Mouse (Mus musculus) embryonic facial prominence, embryonic 14.5 days (tissue): ENCODE measurements around the gene Edn1. TPM values are rescaled to one million over a fixed set of nuclear protein-coding genes. Genes with fewer than 3 reads are reported as not detected.

Experiments used
- ATAC-seq: fragments of 200-750 bp; cut with Nextera tagmentation; 2 replicates; pipeline ENCODE4 v1.8.0; 2017; ENCODE audit warnings: low read depth, moderate number of reproducible peaks, moderate TSS enrichment
- DNase-seq: peaks from one replicate; pipeline ENCODE4 v3.0.0-alpha.2; 2015; ENCODE audit warnings: low spot score
- H3K27ac ChIP-seq: fragments of 300-500 bp; sonication (generic); replicated peaks from 2 replicates; pipeline ENCODE4 v1.5.1; 2014; ENCODE audit warnings: low read depth, mild to moderate bottlenecking, low read length, moderate library complexity
- H3K27me3 ChIP-seq: fragments of 300-500 bp; sonication (generic); replicated peaks from 2 replicates; pipeline ENCODE4 v1.6.1; 2014; ENCODE audit warnings: low read length; ENCODE audit not compliant: control insufficient read depth, insufficient read depth
- H3K36me3 ChIP-seq: fragments of 300-500 bp; sonication (generic); 2 replicates; pipeline ENCODE4 v1.6.1; 2014; ENCODE audit warnings: low read length, mixed read lengths; ENCODE audit not compliant: control insufficient read depth, insufficient read depth
- H3K4me1 ChIP-seq: fragments of 300-500 bp; sonication (generic); 2 replicates; pipeline ENCODE4 v1.6.1; 2014; ENCODE audit warnings: antibody characterized with exemption, low read length; ENCODE audit not compliant: control insufficient read depth, insufficient read depth
- H3K4me2 ChIP-seq: fragments of 300-500 bp; sonication (generic); 2 replicates; pipeline ENCODE4 v1.6.1; 2014; ENCODE audit warnings: low read depth, mild to moderate bottlenecking, low read length, moderate library complexity, mixed read lengths
- H3K4me3 ChIP-seq: fragments of 300-500 bp; sonication (generic); 2 replicates; pipeline ENCODE4 v1.5.1; 2014; ENCODE audit warnings: low read depth, mild to moderate bottlenecking, low read length
- H3K9ac ChIP-seq: fragments of 300-500 bp; sonication (generic); 2 replicates; pipeline ENCODE4 v1.6.1; 2014; ENCODE audit warnings: low read depth, mild to moderate bottlenecking, low read length, moderate library complexity, mixed read lengths
- H3K9me3 ChIP-seq: fragments of 300-500 bp; sonication (generic); 2 replicates; pipeline ENCODE4 v1.6.1; 2016; ENCODE audit warnings: low read length; ENCODE audit not compliant: control insufficient read depth
- WGBS: fragments of 180-500 bp; shearing (Covaris S2); extraction: QIAGEN DNeasy Blood & Tissue Kit; methylation state at CpG from one replicate; pipeline ENCODE4 v1.1.7; 2014; 5-methylcytosine and 5-hydroxymethylcytosine counted together
- polyA plus RNA-seq: library from polyadenylated mRNA; unstranded; fragments of >200 nt; fragmentation: Nextera tagmentation; extraction: Ambion mirVana; gene quantifications from 2 replicates; pipeline ENCODE4 v1.2.1, GENCODE M21; 2014

The Edn1 gene
- polyA plus RNA-seq, 1 experiment from 2014 or later = 2.4 TPM

GRCm38 (mm10) chr13:42306870-42307800 lies 5.9 kb downstream of the Edn1 start:
- Histone ChIP-seq H3K9me3 (no peaks in the 10 kb centered on the region), H3K4me3 (no peak overlapping the region), H3K9ac (no peak overlapping the region), H3K27me3 (peaks cover 14% of the 10 kb centered on the region), H3K27ac (no peak overlapping the region), H3K36me3 (no peaks in the 10 kb centered on the region), H3K4me1 (peaks cover 11% of the 10 kb centered on the region; the same call in 1 of the 2 replicates), H3K4me2 (0 out of 2 replicates have a peak overlapping the region, but pooled peaks have one; percentile 2)
- ATAC-seq (no peak), DNase-seq (peak; percentile 54)
- WGBS = 50% methylated on average over 14 of the region's 14 CpGs

GRCm38 (mm10) chr13:42308368-42309103 lies 7.3 kb downstream of the Edn1 start:
- Histone ChIP-seq H3K36me3 (no peaks in the 10 kb centered on the region), H3K9ac (no peak overlapping the region), H3K9me3 (no peaks in the 10 kb centered on the region), H3K27me3 (no peaks in the 10 kb centered on the region), H3K4me1 (peaks cover 11% of the 10 kb centered on the region; the same call in 1 of the 2 replicates), H3K4me3 (no peak overlapping the region), H3K27ac (no peak overlapping the region), H3K4me2 (no peak overlapping the region)
- ATAC-seq = no peak; the same call in 1 of the 2 replicates
- WGBS = 65% methylated on average over 16 of the region's 16 CpGs
- peak; percentile 52 for DNase-seq

- DNase-seq (peak; percentile 74), ATAC-seq (no peak)
- Histone ChIP-seq H3K27ac (no peak overlapping the region), H3K4me2 (no peak overlapping the region), H3K4me1 (peaks cover 11% of the 10 kb centered on the region; the same call in 1 of the 2 replicates), H3K27me3 (no peaks in the 10 kb centered on the region), H3K36me3 (no peaks in the 10 kb centered on the region), H3K9ac (no peak overlapping the region), H3K9me3 (no peaks in the 10 kb centered on the region), H3K4me3 (no peak overlapping the region)
- WGBS = 16% methylated on average over 11 of the region's 11 CpGs
These were observed 8.5 kb downstream of the Edn1 start for GRCm38 (mm10) chr13:42309804-42310203.

GRCm38 (mm10) chr13:42315628-42316027 lies 14.4 kb downstream of the Edn1 start:
- Histone ChIP-seq H3K36me3 (no peaks in the 10 kb centered on the region), H3K4me2 (no peak overlapping the region), H3K4me3 (no peak overlapping the region), H3K9me3 (no peaks in the 10 kb centered on the region), H3K9ac (no peak overlapping the region), H3K27me3 (no peaks in the 10 kb centered on the region), H3K4me1 (no peaks in the 10 kb centered on the region), H3K27ac (no peak overlapping the region)
- ATAC-seq = no peak
- no peak for DNase-seq
- 60% methylated on average over 1 of the region's 1 CpGs for WGBS

GRCm38 (mm10) chr13:42317808-42318207 lies 16.5 kb downstream of the Edn1 start:
- WGBS = 89% methylated on average over 4 of the region's 4 CpGs

GRCm38 (mm10) chr13:42328576-42328975 lies 27.3 kb downstream of the Edn1 start:
- Histone ChIP-seq H3K4me3 (no peak overlapping the region), H3K4me2 (no peak overlapping the region), H3K36me3 (no peaks in the 10 kb centered on the region), H3K27ac (no peak overlapping the region), H3K4me1 (no peaks in the 10 kb centered on the region), H3K27me3 (no peaks in the 10 kb centered on the region), H3K9me3 (peaks cover 5% of the 10 kb centered on the region), H3K9ac (no peak overlapping the region)
- 69% methylated on average over 2 of the region's 2 CpGs for WGBS
- no peak for DNase-seq
- ATAC-seq = no peak

More at GRCm38 (mm10) chr13:42317808-42318207, 16.5 kb downstream of the Edn1 start:
- Histone ChIP-seq H3K27ac (no peak overlapping the region), H3K4me1 (no peaks in the 10 kb centered on the region), H3K4me3 (no peak overlapping the region), H3K4me2 (no peak overlapping the region), H3K9ac (no peak overlapping the region), H3K36me3 (no peaks in the 10 kb centered on the region), H3K9me3 (no peaks in the 10 kb centered on the region), H3K27me3 (no peaks in the 10 kb centered on the region)
- DNase-seq (no peak), ATAC-seq (no peak)

GRCm38 (mm10) chr13:42331104-42331503 lies 29.8 kb downstream of the Edn1 start:
- no peak overlapping the region for H3K4me3 ChIP-seq
- no peak for ATAC-seq
- H3K4me1 ChIP-seq = no peaks in the 10 kb centered on the region
- peaks cover 5% of the 10 kb centered on the region for H3K9me3 ChIP-seq
- 88% methylated on average over 2 of the region's 2 CpGs for WGBS
- no peak overlapping the region for H3K27ac ChIP-seq
- DNase-seq = no peak
- no peaks in the 10 kb centered on the region for H3K36me3 ChIP-seq
- no peak overlapping the region for H3K9ac ChIP-seq
- no peak overlapping the region for H3K4me2 ChIP-seq
- no peaks in the 10 kb centered on the region for H3K27me3 ChIP-seq

GRCm38 (mm10) chr13:42334981-42335380 lies 33.7 kb downstream of the Edn1 start:
- DNase-seq (no peak), ATAC-seq (no peak)
- H3K4me2 ChIP-seq = no peak overlapping the region
- no peaks in the 10 kb centered on the region for H3K36me3 ChIP-seq
- H3K4me3 ChIP-seq = no peak overlapping the region
- no peaks in the 10 kb centered on the region for H3K4me1 ChIP-seq
- WGBS = 85% methylated on average over 3 of the region's 3 CpGs
- H3K9ac ChIP-seq = no peak overlapping the region
- no peaks in the 10 kb centered on the region for H3K27me3 ChIP-seq
- no peak overlapping the region for H3K27ac ChIP-seq
- no peaks in the 10 kb centered on the region for H3K9me3 ChIP-seq
